Mouse (Mus musculus) regulatory T cell (primary cell): ENCODE measurements around the gene Rnps1.

Experiments used
- in situ Hi-C: fragments of 300-600 bp; cut with MboI, MseI; formaldehyde crosslinking; loops from one replicate; pipeline ENCODE4 v1.15.1; 2025; ENCODE audit warnings: high pct_unique_total_duplicates

The Rnps1 gene

DNA sequence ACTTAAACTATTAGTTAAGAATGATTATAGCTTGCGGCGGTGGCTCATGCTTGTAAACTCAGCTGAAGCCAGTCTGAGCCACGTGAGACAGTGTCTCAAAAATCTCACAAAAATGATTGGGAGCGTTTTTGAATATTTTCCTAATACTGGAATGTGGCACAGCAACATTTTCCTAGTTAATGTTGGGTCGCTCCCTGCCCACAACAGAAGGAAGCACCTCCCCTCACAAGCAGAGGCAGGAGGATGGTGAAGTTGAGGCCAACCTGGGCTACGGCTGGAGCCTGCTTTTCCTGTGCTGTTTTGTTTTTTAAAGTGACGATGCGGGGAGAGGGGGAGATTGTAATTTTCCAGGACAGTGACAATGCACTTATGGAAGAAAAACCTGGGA, 12.8 kb downstream of the Rnps1 start:
- in situ Hi-C loops = no loop called here

DNA sequence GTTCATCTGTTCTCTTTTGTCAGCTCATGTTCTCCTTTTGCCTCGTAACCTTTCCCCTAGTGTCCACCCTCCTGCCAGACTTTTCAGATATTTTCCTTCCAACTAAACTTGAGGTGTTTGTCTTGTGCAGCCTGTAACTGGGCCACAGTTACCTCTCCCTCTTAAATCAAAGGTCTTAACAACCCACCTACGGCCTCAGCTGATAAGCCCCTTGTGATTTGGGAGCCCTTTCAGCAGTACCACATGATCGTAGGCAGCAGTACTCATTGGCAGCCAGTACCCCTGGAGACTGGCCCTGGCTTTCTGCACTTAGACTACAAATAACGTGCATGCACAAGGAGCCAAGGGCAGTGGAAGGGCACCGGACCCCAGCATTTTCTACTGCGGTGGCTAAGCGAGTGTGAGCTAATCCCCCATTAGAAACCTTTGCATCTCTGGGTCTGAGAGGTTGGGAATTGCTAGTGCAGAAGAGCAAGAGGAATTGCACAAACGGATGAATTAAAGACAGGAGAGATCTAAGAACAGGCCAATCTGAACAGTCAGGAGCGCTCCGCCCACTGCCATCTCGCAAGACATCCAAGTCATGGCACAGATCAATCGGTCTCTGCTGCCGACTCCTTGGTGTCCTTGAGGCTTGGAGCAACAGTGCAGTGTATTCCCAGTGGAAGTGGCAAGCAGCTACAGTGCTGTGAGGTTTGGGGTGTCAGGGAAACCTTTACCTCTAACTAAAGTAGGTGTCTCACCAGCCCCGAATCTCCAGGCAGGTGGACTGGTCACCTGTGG, 15.0 kb downstream of the Rnps1 start:
- in situ Hi-C loops = no loop called here

DNA sequence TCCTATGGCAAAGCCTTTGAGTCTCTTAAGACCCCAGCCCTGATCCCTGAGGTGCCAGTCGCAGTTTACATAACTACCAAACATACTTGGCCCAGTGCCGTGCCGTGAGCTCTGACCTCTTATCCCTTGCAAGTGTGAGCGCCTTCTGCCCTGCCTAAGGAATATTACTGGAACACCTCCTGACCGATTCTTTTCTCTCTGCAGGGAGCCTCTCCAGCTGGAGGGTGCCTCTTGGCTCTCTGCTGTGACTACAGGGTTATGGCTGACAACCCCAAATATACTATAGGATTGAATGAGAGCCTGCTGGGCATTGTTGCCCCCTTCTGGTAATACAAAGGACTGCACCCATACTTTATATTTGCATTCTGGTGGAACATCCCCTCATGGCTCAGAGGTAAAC, 22.7 kb downstream of the Rnps1 start:
- in situ Hi-C loops = no loop called here

DNA sequence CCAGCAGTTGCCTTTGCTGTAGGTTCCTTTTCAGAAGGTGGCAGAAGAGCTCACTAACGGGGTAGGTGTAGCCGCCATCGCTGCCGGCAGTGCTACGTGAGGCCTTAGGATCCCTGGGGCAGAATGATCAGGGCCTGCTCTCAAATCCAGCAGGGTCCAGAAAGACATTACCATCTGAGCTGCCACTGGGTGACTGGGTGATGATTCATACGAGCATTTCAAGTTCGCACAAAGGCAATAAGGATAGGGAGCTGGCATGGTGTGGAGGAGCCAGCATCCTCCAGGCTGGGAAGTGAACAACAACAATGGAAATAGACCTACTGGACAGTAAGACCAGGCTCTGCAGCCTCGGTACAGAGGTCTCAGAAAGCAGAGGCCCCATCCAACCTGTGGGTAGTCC, 26.0 kb downstream of the Rnps1 start:
- in situ Hi-C loops = loop anchor here (5.0 kb wide), 1 partner anchor 53 kb away; no protein-coding TSS in a partner anchor

DNA sequence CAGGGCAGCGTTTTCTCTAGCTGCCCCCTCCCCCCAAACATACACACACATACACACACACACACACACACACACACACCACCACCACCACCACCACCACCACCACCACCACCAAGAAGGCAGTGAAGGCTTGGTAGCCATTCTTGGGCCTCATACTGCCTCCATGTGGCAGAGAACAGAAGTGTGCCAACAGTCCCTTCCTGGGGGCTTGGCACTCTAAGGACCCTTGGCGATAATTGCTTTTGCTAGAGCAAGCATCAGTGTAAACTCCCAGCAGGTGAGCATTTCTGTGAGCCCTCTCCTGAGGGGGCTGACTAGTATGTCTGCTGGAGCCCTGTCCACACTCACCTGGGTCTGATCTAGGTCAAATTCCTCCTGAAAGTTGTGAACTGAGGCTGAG, 26.8 kb downstream of the Rnps1 start:
- in situ Hi-C loops = loop anchor here (5.0 kb wide), 1 partner anchor 54 kb away; no protein-coding TSS in a partner anchor

DNA sequence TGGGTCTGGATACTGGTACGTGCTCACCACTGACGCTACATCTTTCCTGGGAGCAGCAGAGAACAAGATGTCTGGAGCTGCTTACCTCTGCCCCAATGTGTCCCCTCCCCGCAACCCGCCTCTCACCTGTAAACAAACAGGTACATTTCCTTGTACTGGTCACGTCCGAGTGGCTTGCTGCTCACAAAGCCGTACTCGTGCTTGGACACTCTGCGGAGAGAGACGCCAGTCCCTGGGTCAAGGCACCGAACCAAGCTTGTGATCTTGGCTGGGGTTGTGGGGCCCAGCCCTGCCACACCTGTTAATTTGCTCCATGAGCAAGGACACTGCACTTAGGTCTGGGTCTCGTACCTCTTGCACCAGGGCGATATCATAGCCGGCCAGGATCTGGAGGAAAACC, 27.7 kb downstream of the Rnps1 start:
- in situ Hi-C loops = loop anchor here (5.0 kb wide), 1 partner anchor 55 kb away; no protein-coding TSS in a partner anchor

DNA sequence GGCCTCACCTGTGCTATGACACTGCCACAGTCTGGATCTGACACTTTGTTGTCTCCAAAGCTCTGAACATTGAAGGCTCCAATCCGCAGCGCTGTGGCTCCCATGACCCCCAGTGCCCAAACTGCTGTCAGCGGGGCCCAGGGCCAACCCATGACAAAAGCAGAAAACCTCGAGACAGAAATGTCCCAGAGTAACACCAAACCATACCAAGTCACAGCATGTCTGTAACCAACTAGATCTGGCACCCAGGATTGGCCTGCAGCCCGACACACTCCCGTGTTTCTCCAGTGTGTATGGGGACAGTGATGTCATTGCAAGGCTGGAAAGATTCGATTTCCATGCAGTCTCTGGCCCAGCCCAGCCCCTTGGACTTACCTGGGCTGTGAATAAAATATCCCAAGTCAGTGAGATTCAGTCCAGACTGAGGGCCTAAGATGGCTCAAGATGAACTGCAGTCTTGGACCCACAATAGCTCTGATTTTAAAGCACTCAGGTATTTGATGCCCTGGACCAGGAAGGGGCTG, 28.3 kb downstream of the Rnps1 start, which contains the start of gene Dnase1l2:
Dnase1l2 (minus strand) TSS at position 474 of the 524 bp plus-strand sequence.
- in situ Hi-C loops = loop anchor here (5.0 kb wide), 1 partner anchor 55 kb away; no protein-coding TSS in a partner anchor

DNA sequence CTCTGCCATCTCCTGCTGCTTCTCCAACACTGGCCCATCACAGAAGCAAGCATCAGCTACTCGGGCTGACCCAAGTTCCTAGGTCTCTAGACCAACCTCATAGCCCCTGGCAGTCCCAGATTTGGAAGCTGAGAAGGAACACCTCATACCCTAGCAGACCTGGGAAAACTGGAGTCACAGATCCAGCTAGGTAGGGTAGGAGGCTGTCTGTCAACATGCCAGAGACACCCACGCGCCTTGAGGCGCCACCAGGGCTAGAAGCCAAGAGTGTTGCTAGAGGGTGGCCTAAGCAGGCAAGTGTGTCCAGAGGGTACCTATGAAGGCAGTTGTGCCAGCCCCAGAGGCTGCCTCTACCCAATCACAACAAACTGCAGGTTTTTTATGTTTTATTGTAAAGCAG, 29.0 kb downstream of the Rnps1 start:
- in situ Hi-C loops = loop anchor here (5.0 kb wide), 1 partner anchor 56 kb away; no protein-coding TSS in a partner anchor

DNA sequence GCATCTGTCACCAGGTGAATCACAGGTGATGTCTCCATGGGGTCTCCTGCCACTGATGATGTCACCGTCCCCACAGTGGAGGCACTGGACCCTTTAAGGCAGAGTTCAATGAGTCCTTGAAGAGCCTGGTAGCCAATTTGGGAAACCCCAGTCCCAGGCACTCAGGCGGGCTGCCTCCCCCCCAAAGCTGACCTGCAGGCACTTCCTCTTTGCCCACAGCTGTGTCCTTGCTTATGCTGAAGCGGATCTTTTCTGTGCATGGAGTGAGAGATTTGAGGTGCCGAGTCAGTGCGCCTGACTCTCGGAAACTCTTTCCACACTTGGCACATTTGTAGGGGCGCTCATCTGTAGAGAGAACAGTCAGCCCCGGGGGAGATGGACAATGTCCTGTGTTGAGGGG, 32.2 kb downstream of the Rnps1 start:
- in situ Hi-C loops = no loop called here

DNA sequence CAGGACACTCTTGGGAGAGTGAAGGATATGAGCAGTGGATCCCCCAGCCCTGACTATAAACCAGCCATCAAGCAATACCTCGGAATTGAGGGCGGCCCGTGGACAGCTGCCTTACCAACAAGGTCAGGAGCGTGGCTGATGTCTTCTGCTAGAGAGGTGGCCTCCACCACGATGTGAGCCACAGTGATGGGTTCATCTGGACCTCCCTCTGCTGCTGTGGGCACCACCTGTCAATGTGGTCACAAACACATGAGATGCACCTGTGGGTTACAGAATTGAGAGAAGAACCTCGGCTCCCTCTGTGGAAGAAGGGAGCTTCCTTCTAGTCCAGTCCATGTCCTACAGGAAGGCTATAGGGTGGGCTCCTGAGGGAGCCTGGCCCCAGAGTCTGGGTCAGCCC, 35.1 kb downstream of the Rnps1 start:
- in situ Hi-C loops = no loop called here

DNA sequence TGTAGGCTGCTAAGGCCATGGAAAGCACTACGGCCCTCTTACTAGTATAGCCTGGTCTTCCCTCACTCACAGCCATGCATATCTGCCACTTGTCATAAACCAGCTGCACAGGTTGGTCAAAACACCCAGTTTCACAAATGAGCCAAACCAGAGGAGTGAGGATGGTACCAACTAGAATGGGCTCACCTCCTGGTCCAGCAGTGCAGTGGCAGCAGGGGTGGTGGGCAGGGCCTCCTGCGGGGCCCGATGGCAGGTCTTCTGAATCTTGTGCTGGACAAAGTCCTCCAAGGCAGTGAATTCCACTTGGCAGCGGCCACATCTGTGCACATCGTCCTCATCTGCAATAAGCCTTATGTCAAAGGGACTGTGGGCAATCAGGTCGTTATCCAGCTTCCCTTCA, 36.9 kb downstream of the Rnps1 start:
- in situ Hi-C loops = loop anchor here (10.0 kb wide), 1 partner anchor 734 kb away; the partner anchor contains the start of genes BC003965 and Unkl

DNA sequence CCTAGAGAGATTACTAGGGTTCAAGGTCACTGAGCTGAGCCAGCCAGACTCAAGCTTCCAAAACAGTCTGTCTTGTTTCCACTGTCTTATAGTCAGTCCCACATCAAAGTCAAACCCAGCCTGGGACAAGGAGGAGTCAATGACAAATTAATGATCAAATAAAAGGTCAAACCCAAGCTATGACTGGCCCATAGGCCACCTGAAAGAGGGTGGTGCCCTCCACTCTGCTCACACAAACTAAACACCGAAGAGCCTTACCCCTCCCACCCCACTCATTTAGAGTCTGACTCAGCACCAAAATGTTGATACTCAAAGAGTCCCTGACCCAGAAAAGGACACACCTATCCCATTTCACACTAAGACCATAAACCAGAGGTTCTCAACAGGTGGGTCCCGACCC, 39.0 kb downstream of the Rnps1 start:
- in situ Hi-C loops = loop anchor here (10.0 kb wide), 1 partner anchor 731 kb away; the partner anchor contains the start of genes BC003965 and Unkl

DNA sequence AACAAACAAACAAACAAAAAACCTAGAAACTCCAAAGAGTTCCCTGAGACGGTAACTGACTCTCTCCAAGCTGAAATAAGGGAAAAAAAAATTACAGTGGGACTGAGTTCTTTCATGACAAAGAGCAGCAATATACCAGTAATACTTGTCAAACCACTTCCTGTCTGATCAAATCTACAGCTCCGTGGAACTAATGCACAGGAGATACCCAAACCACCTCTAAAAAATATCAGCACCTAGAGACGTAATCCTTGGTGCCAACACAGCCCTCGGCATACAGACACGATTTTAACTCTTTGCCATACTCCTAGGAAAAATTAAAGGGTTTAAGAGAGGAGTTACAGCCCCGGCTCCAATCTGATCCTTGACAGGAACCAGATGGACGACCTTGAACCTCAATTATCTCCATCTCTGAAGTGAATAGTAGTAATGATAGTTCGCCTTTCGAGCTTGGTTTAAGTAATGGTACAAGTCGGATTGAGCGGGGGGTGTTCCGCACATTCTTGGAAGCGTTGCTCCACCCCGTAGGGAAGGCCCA, 39.9 kb downstream of the Rnps1 start:
- in situ Hi-C loops = loop anchor here (10.0 kb wide), 1 partner anchor 731 kb away; the partner anchor contains the start of genes BC003965 and Unkl

DNA sequence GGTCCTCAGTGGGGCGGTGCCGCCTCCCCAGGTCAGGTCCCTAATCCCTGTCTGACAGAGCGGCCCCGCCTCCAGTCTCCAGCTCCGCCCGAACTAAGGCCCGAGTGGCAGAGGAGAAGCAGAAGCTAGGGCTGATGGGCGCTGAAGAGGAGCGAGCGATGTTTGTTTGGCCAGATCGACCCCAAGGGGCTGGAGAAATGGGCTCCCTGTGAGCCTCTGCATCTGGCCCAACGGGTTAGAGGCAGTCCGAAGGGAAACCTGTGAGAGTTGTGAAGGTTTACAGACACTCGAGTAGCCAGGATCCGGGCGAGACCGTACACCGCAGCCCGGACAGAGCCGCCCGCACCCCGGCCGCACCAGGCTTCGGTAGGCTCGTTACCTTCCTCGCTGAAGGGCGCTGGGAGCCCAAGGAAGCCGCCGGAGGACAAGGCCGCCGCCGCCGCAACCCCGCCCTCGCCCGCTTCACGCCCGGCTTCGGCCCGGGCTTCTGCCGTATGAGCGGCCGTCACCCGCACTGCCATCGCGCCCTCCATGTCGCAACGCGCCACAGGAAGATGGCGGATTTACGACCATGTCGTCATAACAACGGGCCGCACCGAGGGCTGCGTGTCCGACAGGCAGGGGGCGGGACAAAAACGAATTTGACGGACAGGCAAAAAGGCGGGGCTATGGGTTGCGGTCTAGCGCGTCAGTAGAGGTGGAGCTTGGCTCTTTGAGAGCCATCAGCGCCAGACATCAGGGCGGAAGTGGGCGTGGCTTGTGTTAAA, 40.6 kb downstream of the Rnps1 start:
- in situ Hi-C loops = loop anchor here (5.0 to 10.0 kb wide), 2 partner anchors 730 to 973 kb away; partner anchors contain the start of genes BC003965 and Unkl

DNA sequence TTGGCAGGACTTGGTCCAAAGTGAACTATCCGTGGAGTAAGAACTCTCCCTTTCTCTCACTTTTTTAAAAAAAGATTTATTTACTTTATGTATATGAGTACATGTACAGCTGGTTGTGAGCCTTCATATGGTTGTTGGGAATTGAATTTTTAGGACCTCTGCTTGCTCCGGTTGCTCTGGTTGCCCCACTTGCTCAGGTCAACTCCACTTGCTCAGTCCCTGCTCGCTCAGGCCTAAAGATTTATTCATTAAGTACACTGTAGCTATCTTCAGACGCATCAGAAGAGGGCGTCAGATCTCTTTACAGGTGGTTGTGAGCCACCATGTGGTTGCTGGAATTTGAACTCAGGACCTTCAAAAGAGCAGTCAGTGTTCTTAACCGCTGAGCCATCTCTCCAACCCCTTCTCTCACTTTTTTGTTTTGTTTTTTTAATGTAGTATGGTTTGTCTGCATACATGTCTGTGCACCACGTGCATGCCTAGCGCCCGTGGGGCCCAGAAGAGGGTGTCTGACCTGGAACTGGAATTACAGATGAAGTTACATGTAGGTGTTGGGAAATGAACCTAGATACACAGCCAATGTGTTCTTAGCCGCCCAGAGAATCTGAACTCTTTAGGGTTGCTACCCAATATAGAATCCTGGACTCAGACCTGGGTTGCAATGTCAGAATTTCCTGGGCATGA, 41.3 kb downstream of the Rnps1 start:
- in situ Hi-C loops = loop anchor here (5.0 to 10.0 kb wide), 2 partner anchors 729 to 973 kb away; partner anchors contain the start of genes BC003965 and Unkl

DNA sequence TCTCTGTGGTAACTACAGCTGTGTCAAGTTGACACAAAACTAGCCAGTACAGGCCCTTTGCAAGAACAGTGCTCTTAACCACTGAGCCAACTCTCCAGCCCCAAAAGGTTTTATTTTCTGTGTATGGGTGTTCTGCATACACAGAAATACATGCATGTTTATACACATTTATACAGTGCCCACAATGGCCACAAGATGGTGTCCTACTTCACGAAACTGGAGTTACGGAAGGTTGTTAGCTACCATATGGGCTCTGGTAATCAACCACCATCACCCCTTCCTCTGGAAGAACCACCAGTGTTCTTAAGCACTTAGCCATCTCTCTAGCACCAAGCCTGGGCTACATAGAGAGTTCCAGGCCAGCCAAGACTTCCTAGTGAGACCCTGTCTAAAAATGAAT, 47.2 kb downstream of the Rnps1 start:
- in situ Hi-C loops = no loop called here

DNA sequence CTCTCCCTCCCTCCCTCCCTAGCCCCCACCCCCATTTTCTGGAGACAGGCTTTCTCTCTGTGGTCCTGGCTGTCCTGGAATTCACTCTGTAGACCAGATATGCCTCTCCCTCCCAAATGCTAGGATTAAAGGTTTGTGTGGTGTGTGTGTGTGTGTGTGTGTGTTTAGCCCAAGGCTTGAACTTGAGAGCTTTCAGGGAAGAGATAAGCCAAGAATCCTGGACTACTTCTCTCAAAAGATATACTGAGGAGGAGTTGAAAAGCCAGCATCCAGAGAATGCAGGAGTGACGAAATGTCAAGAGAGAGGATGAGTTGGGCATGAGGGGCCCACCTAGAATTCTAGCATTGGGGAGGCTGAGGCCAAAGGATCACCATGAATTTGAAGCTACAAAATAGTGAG, 48.6 kb downstream of the Rnps1 start:
- in situ Hi-C loops = no loop called here

DNA sequence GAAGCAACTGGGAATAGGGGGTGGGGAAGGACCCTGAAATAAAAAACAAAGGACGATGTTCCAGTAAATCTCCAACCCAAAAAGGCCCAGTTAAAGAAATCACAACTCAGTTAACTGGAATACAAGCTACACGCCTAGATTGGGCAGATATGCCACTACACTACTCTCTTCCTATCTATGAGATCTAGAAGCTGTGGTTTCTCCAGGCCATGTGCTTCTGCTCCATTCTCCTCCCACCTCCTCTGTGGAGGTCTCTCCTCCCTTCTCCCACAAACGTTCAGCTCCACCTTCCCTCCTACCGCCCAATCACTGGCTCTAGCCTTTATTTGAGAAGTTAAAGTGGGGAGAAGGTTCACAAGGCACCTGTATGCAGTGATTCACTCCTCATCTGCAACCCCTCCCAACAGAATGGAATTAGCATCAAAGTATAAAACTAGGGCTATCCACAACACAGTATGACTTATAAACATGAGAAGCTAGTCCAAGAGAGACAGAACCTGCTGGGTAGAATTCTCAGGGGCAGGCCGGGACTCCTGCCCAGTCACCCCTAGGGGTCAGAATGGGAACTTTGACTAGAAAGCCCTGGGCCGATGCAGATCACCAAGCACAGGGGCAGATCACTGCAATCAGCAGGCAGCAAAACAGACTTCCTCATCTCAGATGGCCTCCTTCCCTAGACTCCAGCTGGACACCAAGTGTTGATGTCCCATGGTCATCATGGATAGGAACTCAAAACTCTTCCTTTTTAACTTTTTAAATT, 49.2 kb downstream of the Rnps1 start:
- in situ Hi-C loops = no loop called here

DNA sequence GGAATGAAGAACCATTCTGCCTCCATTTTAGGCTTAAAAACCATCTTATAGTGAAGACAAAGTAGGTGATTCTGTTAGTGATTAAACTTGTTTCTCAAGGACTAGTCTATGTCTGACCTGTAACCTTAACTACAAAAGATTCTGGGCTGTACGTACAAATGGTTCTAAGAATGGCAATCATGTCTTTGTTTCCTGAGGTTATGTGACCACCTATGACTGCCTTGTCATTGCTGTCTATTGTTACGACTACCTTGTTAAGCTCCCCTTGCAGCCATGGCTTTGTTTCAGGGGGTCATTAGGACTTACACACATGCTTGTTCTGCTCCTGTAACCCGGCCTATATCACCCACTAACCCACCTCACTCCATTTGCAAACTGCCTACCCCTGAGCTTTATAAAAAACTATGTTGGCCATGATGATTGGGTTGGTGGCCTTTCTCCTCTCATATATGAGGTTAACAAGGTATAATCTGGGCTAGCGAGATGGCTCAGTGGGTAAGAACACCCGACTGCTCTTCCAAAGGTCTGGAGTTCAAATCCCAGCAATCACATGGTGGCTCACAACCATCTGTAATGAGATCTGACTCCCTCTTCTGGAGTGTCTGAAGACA, 54.4 kb downstream of the Rnps1 start:
- in situ Hi-C loops = no loop called here
